Mouse (Mus musculus): ENCODE measurements around the gene Lrrtm4. TPM values are rescaled to one million over a fixed set of nuclear protein-coding genes. Genes with fewer than 3 reads are reported as not detected.

Lrrtm4 gene
- polyA plus RNA-seq, 1 experiment from 2014 or later: 8.7 TPM

GRCm38 (mm10) chr6:80577227-80577626, 558.5 kb downstream of the Lrrtm4 start:
- WGBS: 88% methylated on average over 2 of the region's 2 CpGs
- no peaks in the 10 kb centered on the region for H3K36me3 ChIP-seq
- no peaks in the 10 kb centered on the region for H3K27me3 ChIP-seq
- H3K9me3 ChIP-seq: no peaks in the 10 kb centered on the region
- H3K4me3 ChIP-seq (replicated peaks): no peak overlapping the region
- no peaks in the 10 kb centered on the region for H3K4me1 ChIP-seq (replicated peaks)
- no peak overlapping the region for H3K9ac ChIP-seq (replicated peaks)
- no peak overlapping the region for H3K4me2 ChIP-seq (replicated peaks)
- ATAC-seq: no peak
- H3K27ac ChIP-seq: no peak overlapping the region

- Histone ChIP-seq H3K9ac (replicated peaks) (no peak overlapping the region), H3K4me1 (replicated peaks) (no peaks in the 10 kb centered on the region), H3K27ac (no peak overlapping the region), H3K9me3 (no peaks in the 10 kb centered on the region), H3K36me3 (no peaks in the 10 kb centered on the region), H3K4me2 (replicated peaks) (no peak overlapping the region), H3K27me3 (no peaks in the 10 kb centered on the region), H3K4me3 (replicated peaks) (no peak overlapping the region)
- ATAC-seq: no peak
- 94% methylated on average over 1 of the region's 1 CpGs for whole genome bisulfite sequencing
Measured at GRCm38 (mm10) chr6:80582225-80582624, 563.5 kb downstream of the Lrrtm4 start.

GRCm38 (mm10) chr6:80589776-80590175, 571.1 kb downstream of the Lrrtm4 start:
- Histone ChIP-seq H3K9me3 (no peaks in the 10 kb centered on the region), H3K9ac (replicated peaks) (no peak overlapping the region), H3K4me1 (replicated peaks) (no peaks in the 10 kb centered on the region), H3K27ac (no peak overlapping the region), H3K4me3 (replicated peaks) (no peak overlapping the region), H3K4me2 (replicated peaks) (no peak overlapping the region), H3K27me3 (no peaks in the 10 kb centered on the region), H3K36me3 (no peaks in the 10 kb centered on the region)
- WGBS: 50% methylated on average over 1 of the region's 1 CpGs
- no peak for ATAC-seq

- no peaks in the 10 kb centered on the region for H3K4me1 ChIP-seq (replicated peaks)
- H3K9ac ChIP-seq (replicated peaks): no peak overlapping the region
- no peak overlapping the region for H3K4me3 ChIP-seq (replicated peaks)
- 91% methylated on average over 2 of the region's 2 CpGs for WGBS
- no peak overlapping the region for H3K27ac ChIP-seq
- ATAC-seq: no peak
- no peaks in the 10 kb centered on the region for H3K27me3 ChIP-seq
- H3K4me2 ChIP-seq (replicated peaks): no peak overlapping the region
- H3K36me3 ChIP-seq: no peaks in the 10 kb centered on the region
- H3K9me3 ChIP-seq: no peaks in the 10 kb centered on the region
Measured at GRCm38 (mm10) chr6:80619508-80619907, 600.8 kb downstream of the Lrrtm4 start.

- no peak for ATAC-seq
- no peak overlapping the region for H3K27ac ChIP-seq
Measured at GRCm38 (mm10) chr6:80622676-80623334, 604.1 kb downstream of the Lrrtm4 start.

GRCm38 (mm10) chr6:80625509-80625908, 606.8 kb downstream of the Lrrtm4 start:
- no peak; the same call in 1 of the 2 replicates for ATAC-seq
- no peak overlapping the region for H3K4me2 ChIP-seq (replicated peaks)

More at GRCm38 (mm10) chr6:80622676-80623334, 604.1 kb downstream of the Lrrtm4 start:
- H3K4me2 ChIP-seq (replicated peaks): no peak overlapping the region
- H3K4me3 ChIP-seq (replicated peaks): no peak overlapping the region
- 92% methylated on average over 6 of the region's 6 CpGs for whole genome bisulfite sequencing
- H3K9ac ChIP-seq (replicated peaks): no peak overlapping the region
- no peaks in the 10 kb centered on the region for H3K4me1 ChIP-seq (replicated peaks)
- no peaks in the 10 kb centered on the region for H3K27me3 ChIP-seq
- H3K36me3 ChIP-seq: no peaks in the 10 kb centered on the region
- H3K9me3 ChIP-seq: no peaks in the 10 kb centered on the region

GRCm38 (mm10) chr6:80662729-80663128, 644.1 kb downstream of the Lrrtm4 start:
- no peak for ATAC-seq
- WGBS: 91% methylated on average over 5 of the region's 5 CpGs
- Histone ChIP-seq H3K9ac (replicated peaks) (no peak overlapping the region), H3K9me3 (no peaks in the 10 kb centered on the region), H3K4me1 (replicated peaks) (no peaks in the 10 kb centered on the region), H3K4me3 (replicated peaks) (no peak overlapping the region), H3K36me3 (no peaks in the 10 kb centered on the region), H3K4me2 (replicated peaks) (no peak overlapping the region), H3K27me3 (no peaks in the 10 kb centered on the region), H3K27ac (no peak overlapping the region)

More at GRCm38 (mm10) chr6:80625509-80625908, 606.8 kb downstream of the Lrrtm4 start:
- H3K36me3 ChIP-seq: no peaks in the 10 kb centered on the region
- no peak overlapping the region for H3K9ac ChIP-seq (replicated peaks)
- no peaks in the 10 kb centered on the region for H3K27me3 ChIP-seq
- H3K4me1 ChIP-seq (replicated peaks): no peaks in the 10 kb centered on the region
- 85% methylated on average over 4 of the region's 4 CpGs for WGBS
- no peak overlapping the region for H3K27ac ChIP-seq
- no peak overlapping the region for H3K4me3 ChIP-seq (replicated peaks)
- H3K9me3 ChIP-seq: no peaks in the 10 kb centered on the region

GRCm38 (mm10) chr6:80664039-80664438, 645.4 kb downstream of the Lrrtm4 start:
- H3K4me3 ChIP-seq (replicated peaks): no peak overlapping the region
- no peak overlapping the region for H3K4me2 ChIP-seq (replicated peaks)
- no peaks in the 10 kb centered on the region for H3K9me3 ChIP-seq
- H3K4me1 ChIP-seq (replicated peaks): no peaks in the 10 kb centered on the region
- ATAC-seq: no peak
- H3K27ac ChIP-seq: no peak overlapping the region
- 73% methylated on average over 4 of the region's 4 CpGs for WGBS
- no peaks in the 10 kb centered on the region for H3K27me3 ChIP-seq
- H3K9ac ChIP-seq (replicated peaks): no peak overlapping the region
- H3K36me3 ChIP-seq: no peaks in the 10 kb centered on the region

GRCm38 (mm10) chr6:80704183-80704582, 685.5 kb downstream of the Lrrtm4 start:
- Histone ChIP-seq H3K27ac (no peak overlapping the region), H3K36me3 (no peaks in the 10 kb centered on the region), H3K9me3 (no peaks in the 10 kb centered on the region), H3K4me2 (replicated peaks) (no peak overlapping the region), H3K4me1 (replicated peaks) (no peaks in the 10 kb centered on the region), H3K9ac (replicated peaks) (no peak overlapping the region), H3K27me3 (no peaks in the 10 kb centered on the region), H3K4me3 (replicated peaks) (no peak overlapping the region)
- WGBS: 67% methylated on average over 2 of the region's 2 CpGs
- ATAC-seq: no peak

GRCm38 (mm10) chr6:80720468-80720867, 701.8 kb downstream of the Lrrtm4 start:
- ATAC-seq: no peak
- Histone ChIP-seq H3K36me3 (no peaks in the 10 kb centered on the region), H3K9ac (replicated peaks) (no peak overlapping the region), H3K4me2 (replicated peaks) (no peak overlapping the region), H3K4me3 (replicated peaks) (no peak overlapping the region), H3K9me3 (no peaks in the 10 kb centered on the region), H3K27ac (no peak overlapping the region), H3K27me3 (no peaks in the 10 kb centered on the region), H3K4me1 (replicated peaks) (no peaks in the 10 kb centered on the region)
- WGBS: 58% methylated on average over 5 of the region's 5 CpGs

- no peak overlapping the region for H3K9ac ChIP-seq (replicated peaks)
- no peaks in the 10 kb centered on the region for H3K4me1 ChIP-seq (replicated peaks)
- H3K9me3 ChIP-seq: no peaks in the 10 kb centered on the region
- no peak overlapping the region for H3K4me2 ChIP-seq (replicated peaks)
- no peak overlapping the region for H3K27ac ChIP-seq
- ATAC-seq: no peak
- WGBS: 83% methylated on average over 3 of the region's 3 CpGs
- H3K4me3 ChIP-seq (replicated peaks): no peak overlapping the region
- H3K27me3 ChIP-seq: no peaks in the 10 kb centered on the region
- no peaks in the 10 kb centered on the region for H3K36me3 ChIP-seq
Measured at GRCm38 (mm10) chr6:80733416-80733815, 714.7 kb downstream of the Lrrtm4 start.

- no peaks in the 10 kb centered on the region for H3K4me1 ChIP-seq (replicated peaks)
- H3K27ac ChIP-seq: no peak overlapping the region
- H3K9me3 ChIP-seq: no peaks in the 10 kb centered on the region
- ATAC-seq: no peak
- 87% methylated on average over 2 of the region's 2 CpGs for WGBS
- H3K4me3 ChIP-seq (replicated peaks): no peak overlapping the region
- H3K4me2 ChIP-seq (replicated peaks): no peak overlapping the region
- no peaks in the 10 kb centered on the region for H3K27me3 ChIP-seq
- no peak overlapping the region for H3K9ac ChIP-seq (replicated peaks)
- H3K36me3 ChIP-seq: no peaks in the 10 kb centered on the region
Measured at GRCm38 (mm10) chr6:80750769-80751168, 732.1 kb downstream of the Lrrtm4 start.

GRCm38 (mm10) chr6:80760641-80761204, 742.0 kb downstream of the Lrrtm4 start:
- Histone ChIP-seq H3K9me3 (no peaks in the 10 kb centered on the region), H3K4me1 (replicated peaks) (no peaks in the 10 kb centered on the region), H3K36me3 (no peaks in the 10 kb centered on the region), H3K4me2 (replicated peaks) (no peak overlapping the region), H3K27me3 (no peaks in the 10 kb centered on the region), H3K9ac (replicated peaks) (no peak overlapping the region), H3K27ac (no peak overlapping the region), H3K4me3 (replicated peaks) (no peak overlapping the region)
- WGBS: 84% methylated on average over 5 of the region's 5 CpGs
- no peak for ATAC-seq
